Mouse (Mus musculus): ENCODE measurements around the gene Ccdc160.

- TF ChIP-seq CTCF (IDR thresholded peaks at IDR 0.05; ENCODE audit: control insufficient read depth, insufficient read depth, low read length) = peak; percentile 63
- no peak for TF ChIP-seq POLR2A (IDR thresholded peaks at IDR 0.05; ENCODE audit: borderline replicate concordance, control insufficient read depth, low read depth, low read length)
These were observed 15.0 kb upstream of the Ccdc160 start for GRCm38 (mm10) chrX:52775973-52776372.
